Mouse (Mus musculus) mature B cell (primary cell): ENCODE results near the gene Slc22a23.

ENCODE experiments used
- in situ Hi-C: fragments of 300-500 bp; cut with MboI; formaldehyde crosslinking; loops from 2 replicates; pipeline ENCODE4 v1.14.3; 2019

The Slc22a23 gene

DNA sequence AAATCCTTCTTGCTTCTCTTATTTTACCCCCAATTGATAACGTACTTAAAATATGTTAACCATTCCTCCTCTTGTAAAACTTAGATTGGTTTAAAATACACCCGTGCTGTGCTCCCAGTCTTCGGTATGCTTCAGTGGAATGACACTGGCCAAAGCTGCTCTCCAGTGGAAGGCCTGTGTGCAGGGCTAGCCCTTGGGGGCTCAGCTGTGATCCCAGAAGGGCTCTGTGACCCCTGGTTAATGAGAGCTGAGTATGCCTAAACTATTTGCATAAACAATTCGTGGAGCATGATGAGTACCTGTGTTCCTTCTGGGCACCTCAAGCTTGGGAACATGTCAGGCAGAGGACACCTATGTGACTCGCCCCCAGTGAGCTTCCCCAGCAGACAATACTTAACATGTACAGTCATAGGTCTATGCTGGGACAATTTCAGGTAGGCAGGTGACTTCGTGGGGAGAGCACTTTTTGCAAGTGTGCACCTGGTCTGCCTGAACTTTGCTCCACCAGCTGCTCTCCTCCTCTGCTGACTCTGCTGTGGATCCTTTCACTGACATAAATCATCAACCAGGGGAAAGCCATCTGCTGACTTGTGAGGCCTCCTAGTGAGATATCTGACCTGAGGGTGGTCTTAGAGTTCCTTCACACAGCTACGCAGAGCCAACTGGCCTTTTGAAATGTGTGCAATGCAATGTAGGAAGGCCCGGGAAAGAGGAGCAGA, 77.9 kb downstream of the Slc22a23 start:
- in situ Hi-C loops: no loop called here

DNA sequence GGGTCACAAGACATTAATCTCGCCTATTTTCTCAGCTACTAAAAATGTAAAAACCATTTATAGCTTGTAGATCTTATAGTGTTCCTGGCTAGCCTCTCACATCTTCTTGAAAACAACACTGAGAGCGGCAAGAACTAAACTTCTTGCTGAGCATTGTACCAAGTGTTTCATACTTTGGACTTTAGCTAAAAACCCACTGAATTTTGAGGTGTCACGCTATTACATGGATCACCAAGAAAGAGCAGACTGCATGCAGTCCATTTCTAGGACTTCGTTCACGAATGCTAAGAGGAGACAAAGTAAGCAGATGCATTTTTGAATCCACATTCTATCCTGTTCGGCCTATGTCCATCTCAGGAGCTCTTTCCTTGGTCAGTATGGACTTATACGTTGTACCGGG, 78.9 kb downstream of the Slc22a23 start:
- in situ Hi-C loops: no loop called here

GRCm38 (mm10) chr13:34265576-34265975, 79.4 kb downstream of the Slc22a23 start:
- in situ Hi-C loops: no loop called here

GRCm38 (mm10) chr13:34265022-34265565, 79.9 kb downstream of the Slc22a23 start:
- in situ Hi-C loops: no loop called here

DNA sequence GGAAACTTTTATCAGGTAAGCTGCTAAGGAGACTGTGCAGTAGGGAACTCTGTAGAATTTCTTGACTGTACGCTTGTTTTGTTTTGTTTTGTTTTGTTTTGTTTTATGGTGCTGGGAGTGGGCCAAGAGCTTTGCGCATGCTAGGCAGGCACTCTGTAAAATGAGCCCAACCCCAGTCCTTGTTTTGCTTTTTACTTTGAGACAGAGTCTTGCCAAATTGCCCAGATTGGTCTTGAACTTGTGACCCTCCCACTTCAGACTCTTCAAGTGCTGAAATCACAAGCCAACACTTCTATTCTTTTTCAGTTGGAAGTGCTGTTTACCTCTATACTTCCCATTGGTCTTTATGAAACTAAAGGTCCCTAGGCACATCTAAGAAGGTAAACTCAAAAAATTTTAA, 80.5 kb downstream of the Slc22a23 start:
- in situ Hi-C loops: no loop called here

DNA sequence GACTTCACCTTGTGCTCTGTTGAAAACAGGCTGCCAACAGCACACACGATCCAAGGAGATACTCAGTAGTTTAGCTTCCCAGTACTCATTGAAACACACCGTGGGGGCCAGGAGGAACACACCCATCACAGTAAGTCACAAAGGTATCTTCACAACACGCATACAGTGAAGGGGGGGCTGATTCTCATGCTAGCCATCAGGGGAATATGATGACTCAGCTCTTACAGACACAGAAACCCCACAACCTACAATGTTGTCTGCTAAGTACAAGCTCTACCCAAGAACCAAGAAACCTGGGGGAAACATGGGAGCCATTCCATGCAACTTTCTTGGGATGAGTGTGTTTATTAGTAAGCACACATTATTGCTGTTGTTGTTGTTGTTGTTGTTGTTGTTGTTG, 86.2 kb downstream of the Slc22a23 start:
- in situ Hi-C loops: no loop called here

DNA sequence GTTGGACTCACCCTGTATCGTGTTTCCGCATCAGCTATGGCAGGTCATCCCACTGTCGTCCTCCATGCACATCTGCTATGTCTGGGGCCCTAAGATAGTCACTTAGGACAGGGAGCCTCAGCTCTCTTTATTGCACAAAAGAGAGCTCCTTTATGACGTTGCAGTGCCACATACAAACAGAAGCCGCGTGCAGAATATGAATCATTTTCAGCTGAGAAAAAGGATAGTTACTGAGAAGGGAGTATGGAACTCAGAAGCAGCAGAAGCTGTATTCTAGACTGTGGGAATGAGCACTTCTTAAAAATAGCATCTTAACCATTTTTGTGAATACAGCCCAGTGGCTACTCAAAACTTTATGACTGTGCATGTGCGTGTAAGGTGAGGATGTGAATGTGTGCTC, 87.8 kb downstream of the Slc22a23 start:
- in situ Hi-C loops: no loop called here

- in situ Hi-C loops: no loop called here
Observed at GRCm38 (mm10) chr13:34256676-34257075, 88.3 kb downstream of the Slc22a23 start.

DNA sequence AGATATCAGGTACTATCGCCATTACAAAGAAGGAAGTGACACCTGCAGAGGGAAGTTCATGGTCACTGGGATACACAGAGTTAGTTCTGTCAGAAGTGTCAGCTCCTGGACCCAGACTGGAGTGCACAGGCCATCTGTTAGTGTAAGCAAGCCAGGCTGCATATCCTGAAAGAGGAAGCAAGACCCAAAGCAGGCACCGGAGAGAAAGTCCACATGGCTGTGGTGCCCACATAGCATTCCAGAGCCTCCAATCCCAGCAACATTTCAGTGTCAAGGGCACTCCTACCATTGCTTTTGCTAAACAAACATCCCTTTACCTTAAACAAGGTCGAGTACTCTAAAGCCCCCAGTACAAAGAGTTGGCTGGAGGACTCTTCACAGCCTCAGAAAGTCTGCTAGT, 89.7 kb downstream of the Slc22a23 start:
- in situ Hi-C loops: no loop called here

GRCm38 (mm10) chr13:34254691-34255090, 90.3 kb downstream of the Slc22a23 start:
- in situ Hi-C loops: no loop called here

DNA sequence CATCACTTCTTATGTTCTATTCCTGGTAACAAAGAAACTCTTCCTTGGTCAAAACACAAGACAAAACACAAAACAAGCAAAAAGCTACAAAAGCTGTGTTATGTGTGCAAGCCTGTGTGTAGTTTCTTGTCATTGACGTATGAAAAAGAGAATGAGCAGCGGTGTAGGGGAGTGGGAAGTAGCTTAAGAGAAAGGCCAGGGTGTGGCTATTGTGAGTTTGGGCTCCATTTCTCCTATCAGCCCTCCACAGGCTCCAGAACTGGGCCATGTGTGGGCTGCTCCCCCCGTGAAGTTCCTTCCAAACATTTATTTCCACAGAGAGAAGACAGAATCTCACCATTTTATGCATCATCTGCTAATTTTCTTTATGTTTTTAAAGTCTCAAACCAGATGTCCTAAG, 91.2 kb downstream of the Slc22a23 start:
- in situ Hi-C loops: no loop called here

DNA sequence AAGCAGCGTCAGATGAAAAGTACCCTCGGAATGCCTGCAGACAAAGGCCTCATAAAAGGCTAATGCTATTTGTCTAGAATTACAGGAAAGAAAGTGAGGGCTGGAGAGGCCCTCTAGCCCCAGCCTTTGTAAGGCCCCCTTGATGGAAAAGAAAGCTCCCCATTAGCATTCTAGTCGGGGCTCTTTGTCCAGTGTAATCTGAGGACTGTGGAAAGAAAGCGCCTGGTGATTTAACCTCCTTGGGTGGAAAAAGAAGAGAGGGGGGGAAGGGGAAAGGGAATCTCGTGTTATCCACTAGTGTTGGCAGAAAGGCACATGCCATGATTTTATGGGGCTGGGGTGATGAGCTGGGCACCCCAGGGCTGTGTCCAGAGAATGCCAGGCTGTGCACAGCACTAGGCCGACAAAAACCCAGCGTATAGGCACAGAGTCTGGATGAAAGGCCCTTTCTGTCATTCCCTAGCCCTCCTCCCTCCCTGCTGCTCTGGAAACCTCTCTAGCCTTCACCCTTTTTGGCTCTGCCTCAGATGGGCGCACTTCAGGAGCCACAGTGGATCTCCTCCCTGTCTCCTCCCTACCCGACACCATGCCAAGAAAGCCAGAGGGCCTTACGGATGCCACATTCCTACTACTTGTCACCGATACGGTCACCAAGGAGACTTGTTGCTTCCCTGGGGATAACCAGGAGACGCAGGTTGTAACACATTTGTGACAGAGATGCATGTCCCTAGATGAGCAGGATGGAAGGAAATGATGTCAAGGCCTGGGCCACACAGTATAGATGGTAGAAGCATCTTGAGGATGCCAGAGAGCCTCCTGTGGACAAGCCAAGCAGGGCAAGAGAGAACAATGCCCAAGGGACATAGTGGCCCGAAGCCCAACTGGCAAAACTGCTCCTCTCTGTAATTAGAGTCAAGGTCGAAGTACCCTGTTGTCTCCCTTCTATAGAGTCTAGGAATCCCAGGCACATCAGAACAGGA, 95.8 kb downstream of the Slc22a23 start:
- in situ Hi-C loops: no loop called here

GRCm38 (mm10) chr13:34248107-34248506, 96.9 kb downstream of the Slc22a23 start:
- in situ Hi-C loops: no loop called here

DNA sequence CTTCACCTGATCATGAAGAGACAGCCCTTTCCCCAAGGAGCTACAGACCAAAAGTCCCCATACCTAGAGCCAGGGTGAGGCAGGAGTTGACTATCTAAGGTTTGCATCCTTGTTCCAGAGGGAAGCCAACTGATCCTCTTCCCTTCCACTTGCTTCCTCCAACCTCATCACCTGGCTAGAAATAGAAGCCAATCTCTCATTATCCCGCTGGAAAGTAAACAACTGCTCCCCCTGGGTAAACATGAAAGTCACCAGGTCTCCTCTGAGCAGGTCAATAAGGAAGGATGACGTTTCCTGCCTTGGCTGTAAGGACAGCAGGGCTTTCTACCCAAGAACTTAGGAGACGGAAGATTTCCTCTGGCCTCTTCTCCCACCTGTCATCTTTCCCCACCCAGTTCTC, 98.2 kb downstream of the Slc22a23 start:
- in situ Hi-C loops: no loop called here

GRCm38 (mm10) chr13:34245216-34245615, 99.8 kb downstream of the Slc22a23 start:
- in situ Hi-C loops: no loop called here

DNA sequence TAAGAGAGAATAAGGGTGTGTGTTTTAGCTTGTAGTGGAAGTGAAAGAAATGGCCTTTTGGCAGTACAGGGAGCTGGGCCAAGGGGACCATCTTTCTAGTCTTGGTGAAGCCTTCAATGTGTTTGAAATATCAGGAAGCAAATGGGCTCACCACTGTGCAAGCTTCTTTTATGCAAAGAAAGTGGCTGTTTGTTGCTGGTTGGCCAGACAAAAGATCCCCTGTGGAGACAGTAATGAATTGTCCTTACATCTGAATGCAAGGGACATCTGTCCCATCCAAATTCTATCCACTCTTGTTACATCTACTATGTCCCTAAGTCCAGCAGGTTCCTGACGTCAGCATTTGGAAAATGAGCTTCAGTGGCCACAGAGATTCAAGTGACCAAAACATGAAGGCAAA, 100.8 kb downstream of the Slc22a23 start:
- in situ Hi-C loops: no loop called here

DNA sequence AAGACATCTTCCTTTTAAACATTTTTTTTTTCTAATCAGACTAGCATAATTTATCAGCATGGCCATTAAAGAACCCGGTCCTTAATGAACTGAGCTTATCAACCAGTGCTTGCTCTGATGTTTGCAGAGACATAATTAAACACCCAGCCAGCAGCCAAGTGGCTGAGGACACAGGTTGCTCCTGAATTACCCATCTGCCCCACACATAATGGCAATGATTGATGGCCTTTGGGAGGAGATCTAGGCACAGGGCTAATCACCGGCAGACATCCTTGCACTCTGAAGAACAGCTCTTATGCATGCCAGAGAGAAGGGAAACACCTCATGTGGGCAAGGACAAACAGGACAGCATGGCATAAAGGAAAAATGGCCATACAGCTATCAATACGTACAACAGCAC, 102.8 kb downstream of the Slc22a23 start:
- in situ Hi-C loops: no loop called here

DNA sequence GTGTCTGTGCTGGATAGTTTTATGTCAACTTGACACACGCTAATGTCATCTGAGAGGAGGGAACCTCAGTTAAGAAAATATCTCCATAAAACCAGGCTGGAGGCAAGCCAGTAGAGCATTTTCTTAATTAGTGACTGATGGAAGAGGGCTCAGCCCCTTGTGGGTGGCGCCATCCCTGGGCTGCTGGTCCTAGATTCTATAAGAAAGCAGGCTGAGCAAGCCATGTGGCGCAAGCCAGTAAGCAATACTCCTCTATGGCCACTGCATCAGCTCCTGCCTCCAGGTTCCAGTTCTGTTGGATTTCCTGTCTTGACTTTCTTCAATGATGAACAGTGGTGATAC, 104.9 kb downstream of the Slc22a23 start:
- in situ Hi-C loops: no loop called here

DNA sequence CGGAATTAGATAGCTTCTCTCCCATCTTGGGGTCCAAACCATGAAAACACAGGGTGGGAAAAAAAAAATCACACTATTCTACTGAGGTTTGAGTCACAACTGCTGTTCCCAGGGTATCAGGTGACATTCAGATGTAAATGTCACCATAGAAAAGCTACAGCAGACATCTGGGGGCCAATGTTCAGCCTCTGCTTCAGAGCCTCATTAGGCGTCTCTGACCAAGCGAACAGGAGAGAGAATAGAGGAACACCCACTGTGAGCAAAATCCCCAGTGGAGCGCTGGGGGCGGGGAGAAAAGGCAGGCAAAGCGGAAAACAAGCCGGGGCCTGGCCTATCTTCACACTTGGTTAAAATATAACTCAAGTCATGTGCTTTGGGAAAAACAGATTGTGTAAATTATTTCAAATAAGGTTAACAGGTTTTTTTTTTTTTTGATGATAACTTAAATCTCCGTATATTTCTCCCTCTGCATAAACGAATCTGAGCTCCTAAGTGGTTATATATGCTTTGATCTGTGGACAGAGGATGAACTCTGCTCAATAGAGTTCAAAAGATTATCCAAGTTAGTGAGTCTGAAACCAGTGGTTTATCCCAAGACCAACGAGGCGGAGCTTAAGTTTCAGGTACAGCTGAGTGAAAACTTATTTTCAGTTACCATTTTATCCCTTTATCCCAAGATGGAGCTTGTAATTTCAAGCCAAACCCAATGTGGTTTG, 105.5 kb downstream of the Slc22a23 start:
- in situ Hi-C loops: no loop called here

- in situ Hi-C loops: no loop called here
Observed at GRCm38 (mm10) chr13:34238646-34239290, 106.2 kb downstream of the Slc22a23 start.

GRCm38 (mm10) chr13:34235056-34235455, 109.9 kb downstream of the Slc22a23 start:
- in situ Hi-C loops: no loop called here

DNA sequence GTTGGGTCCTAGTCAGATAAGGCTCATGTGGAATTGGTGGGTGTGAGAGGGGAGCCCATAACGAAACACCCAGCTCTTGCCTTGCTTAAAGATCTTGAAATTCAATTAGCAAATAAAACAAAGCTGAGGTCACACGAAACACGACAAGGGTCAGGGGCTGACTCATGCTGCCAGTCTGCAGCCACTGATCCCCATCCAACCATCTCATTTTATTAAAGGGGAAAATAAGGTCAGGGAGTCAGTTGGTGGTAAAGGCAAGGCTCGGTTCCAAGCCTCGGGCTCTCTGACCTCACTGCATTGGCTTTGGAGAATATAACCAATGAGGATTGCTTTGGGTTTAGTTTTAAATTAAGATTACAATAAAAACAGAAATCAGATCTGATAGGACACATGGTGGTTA, 110.5 kb downstream of the Slc22a23 start:
- in situ Hi-C loops: no loop called here
